Mouse (Mus musculus): Measurements from ENCODE around the gene Maml2.

Gene Maml2

DNA sequence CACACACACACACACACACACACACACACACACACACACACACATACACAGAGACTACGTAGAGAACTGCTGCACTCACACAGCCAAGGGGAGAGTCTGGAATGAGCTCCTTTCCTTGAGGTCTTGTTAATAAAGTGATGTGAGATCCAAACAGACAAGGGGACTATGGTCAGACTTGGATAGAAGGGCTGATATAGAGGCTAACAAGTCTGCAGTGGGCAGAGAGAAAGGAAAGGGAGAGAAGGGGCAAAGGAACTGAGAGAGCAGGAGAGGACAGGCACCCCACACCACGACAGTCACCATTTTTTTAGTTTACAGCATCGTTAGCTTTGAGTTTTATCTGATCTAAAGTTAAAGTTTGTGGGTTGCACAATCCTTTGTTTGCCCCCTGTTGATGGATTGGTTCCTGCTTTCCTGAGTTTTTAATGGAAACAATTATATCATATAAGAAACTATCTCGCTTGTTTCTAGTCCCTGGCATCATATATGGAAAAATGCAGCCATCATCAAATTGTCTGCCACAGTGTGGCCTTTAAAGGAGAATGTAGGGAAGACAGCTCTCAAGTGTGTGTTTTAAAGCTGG is 149.0 kb downstream of the Maml2 start, which contains the start of gene Gm17571:
TSS of gene Gm17571 (minus strand) at position 51 of the 583 bp plus-strand sequence.
- DNase-seq (ENCODE audit: low spot score): no peak

DNA sequence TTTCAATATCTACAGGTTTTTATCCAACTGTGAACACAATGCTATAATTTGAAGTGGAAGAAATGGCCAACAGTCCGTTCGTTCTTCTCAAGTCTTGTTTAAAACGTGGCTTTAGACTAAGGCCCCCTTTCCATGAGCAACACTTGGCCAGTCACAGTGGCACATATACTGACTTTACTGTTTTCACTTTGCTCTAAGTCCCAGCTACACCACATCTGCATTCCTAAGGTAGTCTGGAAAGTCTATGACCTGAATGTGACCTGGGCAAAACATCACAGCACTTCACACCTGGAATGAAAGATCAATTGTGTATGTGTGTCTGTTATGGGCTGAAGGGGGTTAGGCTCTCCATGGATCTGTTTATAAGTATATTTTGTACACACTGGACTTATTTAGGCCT is 151.0 kb downstream of the Maml2 start:
- DNase-seq (ENCODE audit: low spot score): no peak

- peak; percentile 25 for DNase-seq (ENCODE audit: low spot score)
These were observed 156.9 kb downstream of the Maml2 start for GRCm38 (mm10) chr9:13454651-13455123.

- no peak for DNase-seq (ENCODE audit: low spot score)
These were observed 157.5 kb downstream of the Maml2 start for GRCm38 (mm10) chr9:13455231-13455630.

DNA sequence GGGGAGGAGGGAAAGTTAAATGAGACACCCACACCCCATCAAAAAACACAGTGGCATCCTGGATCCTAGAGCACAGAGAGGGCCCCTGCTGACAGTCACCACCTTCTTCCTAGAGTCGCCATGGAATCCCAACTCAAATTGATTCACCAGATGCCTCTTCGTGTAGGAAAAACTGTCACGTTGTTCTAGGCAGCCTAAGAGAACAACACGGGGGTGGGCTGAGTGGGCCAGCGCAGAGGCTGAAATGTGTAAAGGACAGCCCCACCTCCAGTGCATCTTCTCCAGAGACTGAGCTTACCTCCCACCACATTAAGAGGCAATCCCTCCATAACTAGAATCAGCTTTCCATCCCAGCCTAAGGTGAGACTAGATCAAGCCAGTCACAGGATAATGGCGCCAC is 160.0 kb downstream of the Maml2 start:
- DNase-seq (ENCODE audit: low spot score): no peak

DNA sequence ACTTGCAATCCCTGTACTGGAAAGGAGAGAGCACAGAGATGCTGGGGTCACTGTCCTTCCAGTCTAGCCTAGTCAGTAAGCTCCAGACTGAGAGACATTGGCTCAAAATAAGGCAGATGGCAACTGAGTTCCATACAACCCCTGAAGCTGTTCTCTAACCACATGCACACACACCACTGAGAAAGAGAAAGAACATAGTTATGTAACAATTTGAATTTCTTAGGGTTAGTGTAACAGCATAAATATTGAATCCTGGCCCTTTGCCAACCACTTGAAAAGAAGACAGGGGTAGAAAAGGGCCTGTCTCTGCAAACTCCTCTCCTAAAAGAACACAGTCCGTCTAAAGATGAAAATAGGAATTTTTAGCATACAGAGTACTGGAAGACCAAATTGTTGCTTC is 161.6 kb downstream of the Maml2 start:
- DNase-seq (ENCODE audit: low spot score): no peak

GRCm38 (mm10) chr9:13460012-13460411 is 162.3 kb downstream of the Maml2 start:
- no peak for DNase-seq (ENCODE audit: low spot score)

GRCm38 (mm10) chr9:13460926-13461325 is 163.2 kb downstream of the Maml2 start:
- DNase-seq (ENCODE audit: low spot score): no peak

DNA sequence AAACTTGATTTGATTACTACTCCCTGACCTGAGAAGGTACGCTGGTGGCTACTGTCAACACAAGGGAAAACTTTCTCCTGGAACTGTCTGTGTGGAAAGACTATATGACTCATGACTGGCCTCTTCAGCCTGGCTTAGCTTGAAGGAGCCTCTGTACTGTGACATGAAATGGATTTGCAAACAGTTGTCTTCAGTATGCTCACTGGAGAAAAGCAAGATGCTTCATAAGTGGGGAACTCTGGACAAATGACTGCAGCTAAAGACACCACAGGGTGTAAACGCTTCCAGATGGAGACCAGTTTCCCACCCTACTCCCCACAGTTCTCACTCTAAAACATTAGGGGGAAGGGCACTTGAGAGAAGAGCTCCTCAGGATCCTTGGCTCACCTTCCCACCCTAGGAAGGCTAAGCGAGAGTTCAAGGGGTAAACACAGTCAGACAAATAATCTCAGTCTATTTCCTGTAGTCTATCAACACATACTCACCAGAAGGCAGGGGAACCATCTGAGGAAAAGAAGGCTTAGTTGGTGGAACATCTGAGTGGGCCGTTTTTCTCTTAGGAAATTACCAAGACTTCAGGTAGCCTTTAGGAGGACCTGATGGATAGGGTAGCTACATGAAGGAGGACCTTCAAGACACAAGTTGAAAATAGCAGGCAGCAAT is 167.7 kb downstream of the Maml2 start:
- DNase-seq (ENCODE audit: low spot score): no peak

DNA sequence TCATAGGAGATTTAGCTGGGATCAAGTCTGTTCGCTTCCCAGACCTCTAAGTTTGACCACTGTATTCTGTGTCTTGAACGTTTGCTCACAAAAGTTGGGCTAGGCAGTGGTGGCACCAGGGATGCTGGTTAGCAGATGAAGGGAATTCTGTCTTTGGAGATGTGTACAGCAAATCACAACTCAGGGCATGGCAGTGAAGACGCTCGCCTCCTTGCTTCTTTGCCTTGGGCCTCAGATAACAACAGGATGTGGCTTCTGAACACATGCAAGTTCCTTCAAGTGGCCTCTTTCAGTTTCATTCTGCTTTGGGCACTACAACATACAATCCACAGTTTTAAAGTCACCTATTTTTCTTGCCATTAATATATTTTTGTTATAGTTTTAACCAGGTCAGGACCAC is 168.6 kb downstream of the Maml2 start:
- DNase-seq (ENCODE audit: low spot score): no peak

DNA sequence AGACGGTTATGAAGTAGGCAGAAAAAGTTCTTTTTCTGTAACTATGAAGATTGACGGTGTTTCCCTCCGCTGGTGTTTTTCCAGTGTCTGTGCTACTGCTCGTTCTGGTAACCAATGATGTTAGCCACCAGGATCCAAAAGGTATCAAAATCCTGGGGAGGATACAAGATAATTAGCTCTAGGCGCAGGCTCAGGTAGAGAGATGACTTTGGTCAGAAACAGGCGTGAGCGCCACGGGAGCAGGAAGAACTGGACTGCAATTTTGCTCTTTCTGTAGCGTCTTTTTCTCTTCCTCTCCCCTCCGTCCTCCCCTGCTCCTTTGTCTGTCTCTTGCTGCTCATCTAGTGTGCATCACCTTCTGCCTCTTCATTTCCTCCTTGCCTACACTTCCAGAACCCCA is 169.1 kb downstream of the Maml2 start:
- DNase-seq (ENCODE audit: low spot score): no peak

DNA sequence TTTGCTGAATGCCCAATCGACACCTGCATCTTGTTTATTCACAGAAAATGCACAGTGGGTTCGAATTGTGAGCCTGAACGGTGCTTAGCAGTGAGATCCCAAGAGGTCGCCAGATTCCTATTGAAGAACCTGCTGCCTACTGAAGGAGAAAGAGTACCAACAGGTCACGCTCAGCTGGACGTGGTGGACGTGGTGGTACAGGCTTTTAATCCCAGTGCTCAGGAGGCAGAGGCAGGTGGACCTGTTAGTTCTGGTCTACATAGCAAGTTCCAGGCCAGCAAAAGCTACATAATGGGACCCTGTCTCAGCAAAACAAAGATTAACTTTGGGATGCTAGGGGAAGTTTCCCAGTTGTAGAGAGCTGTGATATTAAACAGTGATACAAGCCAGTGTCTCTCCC is 170.0 kb downstream of the Maml2 start:
- no peak for DNase-seq (ENCODE audit: low spot score)

DNA sequence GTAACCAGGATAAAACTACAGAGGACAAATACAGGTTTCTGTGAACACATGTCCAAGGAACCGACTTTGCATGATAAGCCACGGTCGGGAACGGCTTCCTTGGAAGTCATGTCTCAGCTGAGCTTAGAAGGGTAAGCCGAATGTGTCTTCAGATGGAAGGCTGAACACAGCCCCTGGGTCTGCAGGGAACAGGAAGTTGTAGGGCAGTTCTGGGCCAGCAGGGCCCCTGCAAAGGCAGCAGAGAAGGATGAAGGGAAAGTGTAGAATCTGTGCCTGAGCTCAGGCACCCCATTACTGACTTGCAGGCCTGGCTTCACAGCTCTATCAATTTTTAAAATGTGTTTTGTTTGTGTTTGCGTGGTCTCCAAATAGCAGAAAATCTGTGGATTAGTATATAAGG is 171.0 kb downstream of the Maml2 start:
- no peak for DNase-seq (ENCODE audit: low spot score)

GRCm38 (mm10) chr9:13470013-13470412 is 172.3 kb downstream of the Maml2 start:
- no peak for DNase-seq (ENCODE audit: low spot score)

DNA sequence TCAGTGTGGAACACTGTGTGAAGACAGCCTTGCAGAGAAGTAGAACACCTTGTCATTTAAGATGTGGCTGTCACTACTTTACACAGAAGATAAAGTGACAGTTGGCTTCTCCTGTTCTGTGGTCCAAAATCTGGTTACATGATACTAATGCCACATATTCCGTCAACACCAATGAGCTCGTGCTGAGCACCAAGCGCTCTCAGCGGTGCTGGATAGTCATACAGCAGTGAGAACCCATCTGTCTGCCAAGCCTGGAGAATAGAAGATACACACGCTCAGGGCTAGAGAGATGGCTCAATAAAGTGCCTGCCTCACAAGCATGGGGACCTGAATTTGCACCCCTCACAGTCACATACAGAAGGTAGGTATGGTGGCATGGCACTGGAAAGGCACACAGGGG is 177.2 kb downstream of the Maml2 start:
- no peak for DNase-seq (ENCODE audit: low spot score)

GRCm38 (mm10) chr9:13479275-13479674 is 181.5 kb downstream of the Maml2 start:
- no peak for DNase-seq (ENCODE audit: low spot score)

- DNase-seq (ENCODE audit: low spot score): no peak
These were observed 185.7 kb downstream of the Maml2 start for GRCm38 (mm10) chr9:13483199-13484068.

DNA sequence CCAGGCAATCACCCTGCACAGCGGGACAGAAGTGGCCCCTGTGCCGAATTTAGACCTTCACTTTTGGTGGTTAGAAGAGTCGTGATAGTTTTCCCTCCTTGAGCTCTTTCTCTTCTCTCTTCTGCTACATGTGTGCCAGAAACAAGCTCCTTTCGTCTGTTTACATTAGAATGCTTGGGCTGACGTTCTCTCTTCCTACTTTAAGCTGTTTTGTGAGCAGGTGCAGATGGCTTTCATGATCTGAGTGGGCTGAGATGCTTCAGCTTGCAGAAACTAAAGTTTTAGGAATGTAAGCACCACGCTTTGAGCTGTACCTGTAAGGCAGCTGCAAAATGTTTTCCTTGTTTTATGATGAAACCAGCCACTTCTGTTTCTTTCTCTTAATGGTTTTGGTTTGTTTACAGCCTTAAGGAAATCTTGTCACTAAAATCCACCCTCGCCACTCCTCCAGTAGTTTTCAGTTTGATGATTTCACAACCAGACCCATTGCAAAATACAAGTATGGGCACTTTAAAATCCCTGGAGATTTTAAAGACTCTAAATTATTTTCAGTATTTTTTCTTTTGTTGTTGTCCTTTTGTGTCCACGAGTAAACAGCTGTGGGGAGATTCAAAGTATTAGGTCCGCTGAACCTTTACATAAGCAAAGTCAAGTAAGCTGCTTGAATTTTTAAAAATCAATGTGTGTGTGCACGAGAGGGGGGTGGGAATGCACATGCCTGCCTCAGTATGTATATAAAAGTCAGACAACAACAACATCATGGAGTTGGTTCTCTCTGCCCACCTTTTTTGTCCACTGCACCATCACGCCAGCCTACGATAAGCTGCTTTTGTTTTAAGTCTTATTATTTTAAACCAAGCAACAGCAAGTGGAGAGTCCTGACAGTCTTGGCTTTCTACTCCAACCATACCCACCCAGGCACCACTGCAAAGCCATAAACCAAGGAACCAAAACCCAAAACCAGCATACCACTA is 186.8 kb downstream of the Maml2 start:
- peak; percentile 24 for DNase-seq (ENCODE audit: low spot score)

DNA sequence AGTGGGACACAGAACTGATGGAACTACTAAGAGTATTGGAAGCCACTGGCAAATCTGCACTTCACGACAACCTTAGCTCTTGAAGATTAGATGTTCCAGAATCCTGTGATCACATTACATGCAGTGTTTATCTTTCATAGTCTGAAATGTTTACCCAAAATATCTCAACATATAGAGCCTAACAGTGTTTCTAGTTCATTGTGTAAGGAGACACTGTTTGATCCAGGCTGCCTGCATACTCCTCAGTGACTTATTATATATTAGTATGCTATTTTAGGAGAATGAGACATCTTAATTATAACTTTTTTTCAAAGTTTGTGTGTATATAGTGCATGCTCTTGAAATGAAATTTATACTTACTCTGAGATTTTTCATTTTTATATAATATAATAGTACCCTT is 188.2 kb downstream of the Maml2 start:
- DNase-seq (ENCODE audit: low spot score): no peak

- no peak for DNase-seq (ENCODE audit: low spot score)
These were observed 193.3 kb downstream of the Maml2 start for GRCm38 (mm10) chr9:13491107-13491506.

GRCm38 (mm10) chr9:13491854-13492620 is 194.3 kb downstream of the Maml2 start:
- no peak for DNase-seq (ENCODE audit: low spot score)
